Mouse (Mus musculus) embryo, embryonic 10.5 days (tissue): Measurements from ENCODE around the gene Rgs10.

Source experiments
- DNase-seq: peaks from one replicate; pipeline ENCODE4 v3.0.0-alpha.2; 2015; ENCODE audit warnings: low spot score

Gene Rgs10

DNA sequence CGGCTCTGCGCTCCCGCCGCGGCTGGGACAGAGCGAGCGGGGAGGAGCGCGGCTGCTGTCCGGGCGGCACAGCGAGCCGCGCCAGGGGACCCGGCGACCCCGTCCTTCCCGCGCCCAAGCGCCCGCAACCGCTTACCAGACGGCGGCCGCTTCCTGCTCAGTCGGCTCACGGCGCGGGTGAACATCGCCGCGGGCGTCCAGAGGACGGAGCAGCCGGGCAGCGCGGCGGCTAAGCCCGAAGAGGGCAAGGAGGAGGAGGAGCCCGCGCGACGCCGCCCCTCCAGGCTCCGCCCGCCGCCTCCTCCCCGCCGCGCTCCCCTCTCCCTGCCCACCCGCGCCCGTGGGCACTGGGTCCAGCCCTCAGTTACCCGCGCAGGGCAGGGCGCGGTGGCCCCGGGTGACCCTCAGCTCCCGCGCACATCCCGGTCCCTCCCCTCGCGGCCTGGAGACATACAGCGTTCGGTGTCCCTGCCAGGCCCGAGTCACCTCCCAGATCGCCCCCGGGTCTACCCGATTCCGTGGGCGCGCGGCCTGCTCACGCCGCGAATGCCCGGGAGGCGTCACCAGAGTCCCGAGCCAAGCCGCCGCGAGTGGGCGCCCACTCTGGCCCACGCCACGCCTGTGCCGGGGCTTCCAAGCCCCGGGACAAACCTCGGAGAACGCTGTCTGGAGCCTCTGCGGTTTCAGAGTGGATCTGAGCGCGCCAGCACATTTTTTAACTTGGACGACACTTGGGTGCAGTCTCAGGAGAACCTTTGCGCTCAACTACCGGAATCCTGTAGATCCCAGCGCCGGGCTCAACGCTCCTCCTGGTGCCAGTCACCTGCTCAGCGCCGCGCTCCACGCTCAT lies at the start of gene Rgs10:
TSS of gene Rgs10 (minus strand) at position 829 of the 850 bp plus-strand sequence.
- peak; percentile 69 for DNase-seq

DNA sequence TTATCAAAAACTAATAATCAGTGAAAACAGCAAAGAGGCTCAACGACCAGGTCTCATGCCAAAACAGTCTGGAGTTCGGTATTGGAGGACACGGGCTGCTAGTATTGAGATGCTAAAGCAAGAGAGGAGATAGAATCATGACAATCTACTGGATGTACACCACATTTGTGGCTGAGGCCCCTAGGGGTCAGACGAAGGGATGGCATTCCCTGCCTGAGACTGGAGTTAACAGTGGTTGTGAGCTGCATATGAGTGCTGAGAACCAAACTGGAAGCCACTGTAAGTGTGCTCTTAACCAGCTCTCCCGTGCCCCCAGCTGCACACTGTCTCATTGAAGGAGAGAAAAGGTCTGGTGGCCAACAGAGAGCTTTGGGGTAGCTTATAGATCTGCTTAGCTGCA lies 43.8 kb upstream of the Rgs10 start:
- peak; percentile 55 for DNase-seq

DNA sequence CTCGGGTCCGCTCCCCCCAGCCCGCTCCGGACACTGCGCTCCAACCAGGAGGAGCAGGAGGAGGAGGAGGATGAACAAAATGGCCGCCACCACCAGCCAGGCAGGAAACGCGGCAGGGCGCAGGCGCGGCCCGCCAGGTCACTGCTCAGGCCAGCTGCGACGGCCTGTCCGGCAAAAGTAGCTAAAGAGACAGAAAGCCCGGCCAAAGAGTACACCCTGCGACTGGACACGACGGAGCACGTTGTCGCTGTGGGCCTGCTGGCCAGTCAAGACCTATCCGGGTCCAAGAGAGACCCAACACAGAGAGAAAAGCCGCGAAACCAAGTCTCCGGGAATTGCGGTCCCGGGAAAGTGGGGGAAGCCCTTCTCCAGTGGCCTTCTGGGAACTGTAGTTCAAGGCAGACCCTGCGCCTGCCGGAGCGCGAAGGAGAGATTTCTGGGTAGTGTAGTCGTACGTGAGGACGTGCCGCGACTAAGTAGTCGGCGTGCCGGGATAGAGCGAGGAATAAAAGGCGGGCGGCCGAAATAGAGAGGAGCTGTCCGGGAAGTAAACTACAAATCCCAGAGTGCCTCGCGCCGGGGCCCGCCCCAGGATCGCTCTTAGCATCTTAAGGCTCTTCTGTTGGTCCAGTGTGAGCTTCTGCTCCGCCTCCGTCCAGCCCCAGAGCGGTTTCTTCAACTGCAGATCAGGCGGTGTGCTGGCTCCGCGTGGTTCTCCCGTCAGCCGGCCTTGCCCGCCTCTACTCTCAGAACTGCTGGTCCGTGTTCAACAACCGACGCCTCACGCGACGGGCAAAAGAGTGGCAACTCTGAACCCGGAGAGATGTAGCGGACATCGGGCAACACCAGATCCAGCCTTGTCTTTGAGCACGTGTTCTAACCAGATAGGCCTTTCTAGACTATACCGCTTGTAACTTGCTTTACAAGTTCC lies 43.0 kb upstream of the Rgs10 start, which contains the start of gene Tial1:
TSS of gene Tial1 (minus strand) at position 433 of the 931 bp plus-strand sequence.
- peak; percentile 98 for DNase-seq

- peak; percentile 58 for DNase-seq
Observed at GRCm38 (mm10) chr7:128460865-128461228, 42.3 kb upstream of the Rgs10 start.

- peak; percentile 62 for DNase-seq
Observed at GRCm38 (mm10) chr7:128460131-128460864, 41.7 kb upstream of the Rgs10 start.

DNA sequence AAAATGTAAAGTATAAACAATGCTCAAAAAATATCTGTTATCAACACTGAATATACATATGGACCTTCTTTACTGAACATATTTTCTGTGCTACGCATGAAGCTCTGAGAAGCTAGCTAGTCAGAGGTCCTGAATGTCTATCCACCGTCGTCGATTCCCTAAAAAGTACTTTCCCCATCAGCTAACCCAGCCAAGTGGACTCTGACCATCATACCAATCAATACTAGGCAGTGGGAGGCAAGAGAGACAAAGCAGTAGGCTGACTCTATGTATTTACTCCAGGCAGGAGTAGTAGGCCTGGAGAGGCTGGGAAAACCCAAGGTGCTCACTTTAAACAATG lies 41.2 kb upstream of the Rgs10 start:
- DNase-seq: peak; percentile 37

- no peak for DNase-seq
Observed at GRCm38 (mm10) chr7:128458011-128458410, 39.5 kb upstream of the Rgs10 start.

- no peak for DNase-seq
Observed at GRCm38 (mm10) chr7:128452731-128453130, 34.2 kb upstream of the Rgs10 start.

DNA sequence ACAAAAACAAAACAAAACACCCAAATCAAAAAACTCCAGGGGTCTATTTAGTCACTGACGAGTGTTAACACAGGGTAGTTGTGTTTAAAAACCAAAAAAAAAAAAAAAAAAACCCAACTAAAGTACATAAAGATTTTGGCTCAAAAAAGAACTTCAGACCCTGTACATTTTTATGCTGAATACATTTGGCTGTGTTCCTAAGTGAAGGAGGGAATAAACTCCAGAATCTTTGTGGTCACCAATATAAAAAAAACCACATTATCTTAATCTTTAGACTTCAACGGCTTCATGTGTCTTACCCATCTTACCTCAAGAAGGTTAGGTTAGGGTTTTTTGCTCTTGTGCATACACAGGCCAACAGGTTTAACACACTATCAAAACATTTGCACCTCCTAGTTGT lies 22.0 kb upstream of the Rgs10 start:
- DNase-seq: no peak

DNA sequence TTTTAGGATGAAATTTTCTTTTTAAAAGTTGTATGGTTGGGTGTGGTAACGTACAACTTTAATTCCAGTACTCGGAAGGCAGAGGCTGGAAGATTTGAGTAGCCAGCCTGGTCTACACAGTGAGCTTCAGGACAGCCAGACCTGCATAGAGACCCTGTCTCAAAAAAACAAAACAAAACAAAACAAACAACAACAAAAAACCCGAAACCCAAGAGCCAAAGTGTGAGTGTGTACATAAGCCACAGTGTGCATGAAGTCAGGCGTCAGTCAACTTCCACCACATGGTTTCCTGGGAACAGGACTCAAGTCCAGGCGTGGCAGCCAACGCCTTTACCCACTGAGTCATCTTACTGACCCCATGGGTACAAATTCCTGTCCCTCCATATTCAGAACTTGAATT lies 20.7 kb upstream of the Rgs10 start:
- no peak for DNase-seq

DNA sequence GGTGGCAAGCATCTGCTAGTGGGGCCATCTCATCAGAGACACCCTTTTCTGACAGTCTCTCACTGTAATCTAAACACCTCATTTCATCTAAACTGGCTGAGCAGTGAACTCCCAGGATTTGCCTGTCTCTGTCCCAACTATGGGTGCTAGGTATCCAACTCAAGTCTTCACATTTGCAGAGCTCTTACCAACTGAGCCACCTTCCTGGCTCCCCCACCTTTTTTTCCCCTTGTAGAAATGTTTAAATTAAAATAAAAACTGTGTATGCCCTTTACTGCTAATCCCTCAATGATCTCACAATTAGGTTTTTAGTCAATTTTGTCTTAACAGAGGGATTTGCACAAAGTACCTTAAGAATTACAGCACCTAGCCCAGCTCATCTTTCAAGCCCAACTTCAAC lies 19.6 kb upstream of the Rgs10 start:
- no peak for DNase-seq

DNA sequence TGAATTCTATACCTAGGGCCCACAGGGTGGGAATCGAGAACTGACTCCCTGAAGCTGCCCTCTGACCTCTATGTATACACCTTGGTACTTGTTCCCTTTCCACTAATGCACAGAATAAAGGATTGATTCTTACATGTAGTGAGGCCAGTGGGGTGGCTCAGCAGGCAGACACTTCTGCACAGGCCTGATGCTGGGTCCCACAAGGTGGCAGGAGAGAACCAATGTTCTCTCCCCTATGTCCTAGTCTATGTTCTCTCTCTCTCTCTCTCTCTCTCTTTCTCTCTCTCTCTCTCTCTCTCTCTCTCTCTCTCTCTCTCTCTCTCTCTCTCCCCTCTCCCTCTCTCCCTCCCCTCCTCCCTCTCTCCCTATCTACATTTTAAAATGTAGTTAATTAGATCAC lies 14.7 kb upstream of the Rgs10 start:
- no peak for DNase-seq

DNA sequence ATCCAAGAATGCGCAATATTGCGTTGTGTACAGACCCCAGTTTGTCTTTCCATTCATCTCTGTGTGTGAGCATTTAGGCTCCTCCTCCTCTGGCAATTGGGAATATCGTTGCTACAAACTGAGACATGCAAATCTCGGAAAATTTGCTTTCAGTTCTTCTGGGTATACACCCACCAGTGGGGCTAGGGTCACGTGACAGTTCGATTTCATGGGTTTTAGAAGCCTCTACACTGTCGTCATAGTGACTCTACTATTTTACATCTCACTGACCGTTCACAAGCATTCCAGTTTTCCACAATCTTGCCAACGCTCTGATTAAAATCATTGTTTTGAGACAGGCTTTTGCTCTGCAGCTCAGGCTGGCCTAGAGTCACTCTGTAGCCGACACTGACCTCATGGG lies 14.0 kb upstream of the Rgs10 start:
- no peak for DNase-seq

DNA sequence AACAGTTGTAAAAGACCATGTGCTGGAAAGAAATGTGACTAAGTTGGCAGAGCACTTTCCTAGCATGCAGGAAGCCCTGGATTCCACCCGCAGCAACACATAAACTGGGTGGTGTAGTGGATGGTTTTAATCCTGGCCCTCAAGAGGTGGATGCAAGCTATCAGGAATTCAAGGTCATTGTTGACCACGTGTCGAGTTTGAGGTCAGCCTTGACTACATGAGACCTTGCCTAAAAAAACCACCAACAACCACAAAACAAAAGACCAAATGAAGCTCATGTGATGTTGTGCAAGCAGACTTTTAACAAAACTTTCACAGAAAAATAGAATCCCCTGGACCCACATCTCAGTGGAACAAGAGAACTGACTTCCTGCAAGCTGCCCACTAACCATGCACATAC lies 3.9 kb upstream of the Rgs10 start:
- DNase-seq: no peak

GRCm38 (mm10) chr7:128421701-128422100 lies 3.1 kb upstream of the Rgs10 start:
- DNase-seq: no peak

- DNase-seq: no peak
Observed at GRCm38 (mm10) chr7:128419690-128420089, 1.1 kb upstream of the Rgs10 start.

GRCm38 (mm10) chr7:128417226-128417929 lies 1.2 kb downstream of the Rgs10 start:
- no peak for DNase-seq

DNA sequence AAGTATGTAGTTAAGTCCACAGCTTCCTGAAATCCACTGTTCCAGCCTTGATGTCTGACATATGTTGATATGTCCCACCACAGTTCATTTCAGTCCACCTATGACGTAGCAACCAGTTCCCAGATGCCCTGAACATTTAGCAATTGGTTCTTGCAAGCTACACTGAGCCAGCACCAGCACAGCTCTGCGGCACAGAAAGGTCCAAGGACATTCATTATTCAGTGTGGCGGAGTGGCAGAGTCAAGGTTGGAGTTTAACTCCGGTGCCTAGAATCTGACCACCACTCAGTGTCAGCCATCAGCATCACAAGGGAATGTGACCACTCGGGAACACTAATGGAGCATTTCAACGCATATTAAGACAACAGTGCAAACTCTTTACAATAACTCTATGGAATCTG lies 1.9 kb downstream of the Rgs10 start:
- DNase-seq: no peak

- no peak for DNase-seq
Observed at GRCm38 (mm10) chr7:128414433-128414832, 4.1 kb downstream of the Rgs10 start.

GRCm38 (mm10) chr7:128412071-128412833 lies 6.3 kb downstream of the Rgs10 start:
- no peak for DNase-seq
